Mouse (Mus musculus) midbrain, embryonic 13.5 days (tissue): ENCODE measurements around the gene Fam234b. TPM values are rescaled to one million over a fixed set of nuclear protein-coding genes. Genes with fewer than 3 reads are reported as not detected.

Experiments used
- ATAC-seq: fragments of 200-750 bp; cut with Nextera tagmentation; 2 replicates; pipeline ENCODE4 v1.8.0; 2017; ENCODE audit warnings: mild to moderate bottlenecking, moderate TSS enrichment, moderate library complexity
- H3K27ac ChIP-seq: fragments of 300-500 bp; sonication (generic); 2 replicates; pipeline ENCODE4 v1.5.1; 2015; ENCODE audit warnings: inconsistent platforms, mild to moderate bottlenecking, moderate library complexity
- H3K27me3 ChIP-seq: fragments of 300-500 bp; sonication (generic); 2 replicates; pipeline ENCODE4 v1.6.1; 2015; ENCODE audit warnings: mild to moderate bottlenecking, inconsistent platforms
- H3K36me3 ChIP-seq: fragments of 300-500 bp; sonication (generic); 2 replicates; pipeline ENCODE4 v1.6.1; 2015; ENCODE audit warnings: mild to moderate bottlenecking, inconsistent platforms
- H3K4me1 ChIP-seq: fragments of 300-500 bp; sonication (generic); replicated peaks from 2 replicates; pipeline ENCODE4 v1.6.1; 2015; ENCODE audit warnings: inconsistent platforms
- H3K4me2 ChIP-seq: fragments of 300-500 bp; sonication (generic); replicated peaks from 2 replicates; pipeline ENCODE4 v1.6.1; 2015; ENCODE audit warnings: moderate library complexity, mild to moderate bottlenecking, inconsistent platforms
- H3K4me3 ChIP-seq: fragments of 300-500 bp; sonication (generic); replicated peaks from 2 replicates; pipeline ENCODE4 v1.5.1; 2015; ENCODE audit warnings: mild to moderate bottlenecking, inconsistent platforms
- H3K9ac ChIP-seq: fragments of 300-500 bp; sonication (generic); replicated peaks from 2 replicates; pipeline ENCODE4 v1.6.1; 2015; ENCODE audit warnings: mild to moderate bottlenecking, inconsistent platforms
- H3K9me3 ChIP-seq: fragments of 300-500 bp; sonication (generic); 2 replicates; pipeline ENCODE4 v1.6.1; 2016; ENCODE audit warnings: mild to moderate bottlenecking, inconsistent platforms
- WGBS: fragments of 180-500 bp; shearing (Covaris S2); methylation state at CpG from one replicate; pipeline ENCODE4 v1.1.7; 2015; 5-methylcytosine and 5-hydroxymethylcytosine counted together
- polyA plus RNA-seq: library from polyadenylated mRNA; unstranded; fragments of >200 nt; fragmentation: Nextera tagmentation; extraction: Ambion mirVana; gene quantifications from 2 replicates; pipeline ENCODE4 v1.2.1, GENCODE M21; 2015

The Fam234b gene
- polyA plus RNA-seq, 1 experiment from 2014 or later: 67.0 TPM

DNA sequence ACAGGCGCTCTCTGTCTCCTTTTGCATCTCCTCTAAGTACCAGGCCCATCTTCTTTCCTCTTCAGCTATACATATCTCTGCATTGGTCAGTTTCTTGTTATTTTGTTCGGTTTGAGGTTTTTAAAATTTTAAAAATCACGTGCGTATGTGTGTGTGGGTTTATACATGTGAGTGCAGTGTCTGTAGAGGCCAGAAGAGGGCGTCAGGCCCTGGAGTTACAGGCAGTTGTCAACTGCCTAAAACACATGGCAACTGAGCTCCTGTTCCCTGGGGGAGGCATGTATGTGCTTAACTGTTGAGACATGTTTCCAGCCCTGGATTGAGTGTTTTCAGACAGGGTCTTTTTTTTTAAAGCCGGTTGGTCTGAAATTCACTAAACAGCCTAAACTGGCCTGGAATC lies 4.9 kb downstream of the Fam234b start:
- Histone ChIP-seq H3K4me3 (no peak overlapping the region), H3K4me2 (no peak overlapping the region), H3K9ac (no peak overlapping the region), H3K36me3 (no peaks in the 10 kb centered on the region), H3K4me1 (peaks cover 24% of the 10 kb centered on the region), H3K9me3 (no peaks in the 10 kb centered on the region), H3K27ac (no peak overlapping the region), H3K27me3 (no peaks in the 10 kb centered on the region)
- 88% methylated on average over 6 of the region's 6 CpGs for WGBS
- no peak for ATAC-seq

- Histone ChIP-seq H3K4me3 (no peak overlapping the region), H3K4me2 (no peak overlapping the region), H3K9ac (no peak overlapping the region), H3K27ac (peak overlapping the region; percentile 45; the same call in 1 of the 2 replicates), H3K36me3 (no peaks in the 10 kb centered on the region), H3K27me3 (no peaks in the 10 kb centered on the region), H3K9me3 (no peaks in the 10 kb centered on the region), H3K4me1 (peaks cover 18% of the 10 kb centered on the region)
- 59% methylated on average over 6 of the region's 6 CpGs for WGBS
- peak; percentile 34 for ATAC-seq
Measured at GRCm38 (mm10) chr6:135203737-135204136, 6.0 kb downstream of the Fam234b start.

DNA sequence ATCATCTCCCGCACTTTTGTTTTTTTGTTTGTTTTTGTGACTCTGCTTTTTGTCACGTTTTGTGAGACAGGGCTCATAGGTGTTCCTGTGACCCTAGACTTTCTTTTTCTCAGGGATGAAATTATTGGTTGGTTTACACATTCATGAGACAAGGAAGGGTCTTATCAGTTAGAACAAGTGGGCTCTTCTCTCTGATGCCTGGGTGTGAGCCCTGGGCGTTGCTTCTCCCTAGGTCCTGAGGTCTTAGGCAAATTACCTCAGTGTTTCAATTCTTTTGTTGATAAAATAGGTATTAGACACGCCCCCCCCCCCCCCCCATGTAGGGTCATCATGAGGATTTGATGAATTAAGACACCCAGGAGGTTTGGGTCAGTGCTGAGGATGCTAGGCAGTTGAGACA lies 7.1 kb downstream of the Fam234b start:
- Histone ChIP-seq H3K9ac (no peak overlapping the region), H3K4me2 (no peak overlapping the region), H3K4me1 (peaks cover 7% of the 10 kb centered on the region), H3K9me3 (no peaks in the 10 kb centered on the region), H3K27ac (no peak overlapping the region), H3K27me3 (no peaks in the 10 kb centered on the region), H3K4me3 (no peak overlapping the region), H3K36me3 (peaks cover 4% of the 10 kb centered on the region)
- ATAC-seq: no peak
- 73% methylated on average over 4 of the region's 4 CpGs for WGBS

- Histone ChIP-seq H3K9ac (no peak overlapping the region), H3K27me3 (no peaks in the 10 kb centered on the region), H3K4me2 (no peak overlapping the region), H3K4me3 (no peak overlapping the region), H3K9me3 (no peaks in the 10 kb centered on the region), H3K36me3 (peaks cover 4% of the 10 kb centered on the region), H3K27ac (no peak overlapping the region), H3K4me1 (0 out of 2 replicates have a peak, but pooled peaks cover 4% of the 10 kb centered on the region)
- no peak for ATAC-seq
- 87% methylated on average over 4 of the region's 4 CpGs for WGBS
Measured at GRCm38 (mm10) chr6:135205802-135206201, 8.0 kb downstream of the Fam234b start.

GRCm38 (mm10) chr6:135206909-135207308 lies 9.1 kb downstream of the Fam234b start:
- peaks cover 4% of the 10 kb centered on the region for H3K36me3 ChIP-seq
- no peak overlapping the region for H3K27ac ChIP-seq
- ATAC-seq: no peak

DNA sequence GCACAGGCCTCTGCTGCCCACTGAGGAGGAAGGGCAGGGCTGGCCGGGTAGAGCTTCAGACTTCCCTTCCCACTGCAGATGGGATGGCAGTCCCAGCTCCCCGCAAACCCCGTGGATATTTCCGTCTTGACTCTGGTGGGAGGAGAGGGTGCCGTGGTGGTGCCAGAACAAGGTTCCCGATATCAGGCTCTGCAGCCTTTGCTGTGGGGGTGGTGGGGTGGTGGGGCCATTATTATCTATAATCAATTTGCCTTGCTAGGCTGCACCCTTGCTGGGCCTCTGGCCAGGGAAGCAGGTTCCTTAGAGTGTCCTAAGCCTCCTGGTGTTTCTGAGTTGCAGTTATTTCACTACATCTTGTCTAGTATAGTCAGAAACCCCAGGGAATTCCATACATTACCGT lies 13.4 kb downstream of the Fam234b start:
- ATAC-seq: no peak
- 78% methylated on average over 7 of the region's 7 CpGs for WGBS
- 0 out of 2 replicates have a peak, but pooled peaks cover 2% of the 10 kb centered on the region for H3K4me1 ChIP-seq
- H3K4me2 ChIP-seq: no peak overlapping the region
- no peak overlapping the region for H3K9ac ChIP-seq
- H3K27ac ChIP-seq: no peak overlapping the region
- no peaks in the 10 kb centered on the region for H3K9me3 ChIP-seq
- H3K36me3 ChIP-seq: peaks cover 24% of the 10 kb centered on the region
- H3K4me3 ChIP-seq: no peak overlapping the region
- H3K27me3 ChIP-seq: no peaks in the 10 kb centered on the region

More at GRCm38 (mm10) chr6:135206909-135207308, 9.1 kb downstream of the Fam234b start:
- H3K27me3 ChIP-seq: no peaks in the 10 kb centered on the region
- H3K9ac ChIP-seq: no peak overlapping the region
- H3K4me1 ChIP-seq: 0 out of 2 replicates have a peak, but pooled peaks cover 6% of the 10 kb centered on the region
- H3K4me3 ChIP-seq: no peak overlapping the region
- 28% methylated on average over 8 of the region's 8 CpGs for WGBS
- no peaks in the 10 kb centered on the region for H3K9me3 ChIP-seq
- no peak overlapping the region for H3K4me2 ChIP-seq

GRCm38 (mm10) chr6:135212666-135213065 lies 14.9 kb downstream of the Fam234b start:
- Histone ChIP-seq H3K4me2 (no peak overlapping the region), H3K27ac (no peak overlapping the region), H3K27me3 (no peaks in the 10 kb centered on the region), H3K4me1 (0 out of 2 replicates have a peak, but pooled peaks cover 2% of the 10 kb centered on the region), H3K4me3 (no peak overlapping the region), H3K9ac (no peak overlapping the region), H3K9me3 (no peaks in the 10 kb centered on the region), H3K36me3 (peaks cover 34% of the 10 kb centered on the region)
- no peak for ATAC-seq
- WGBS: 53% methylated on average over 1 of the region's 2 CpGs

- no peaks in the 10 kb centered on the region for H3K9me3 ChIP-seq
- H3K4me1 ChIP-seq: peaks cover under 1% of the 10 kb centered on the region; the same call in 1 of the 2 replicates
- H3K4me2 ChIP-seq: no peak overlapping the region
- no peaks in the 10 kb centered on the region for H3K27me3 ChIP-seq
- H3K36me3 ChIP-seq: peaks cover 63% of the 10 kb centered on the region
- H3K27ac ChIP-seq: no peak overlapping the region
- ATAC-seq: no peak
- 80% methylated on average over 8 of the region's 8 CpGs for WGBS
- H3K4me3 ChIP-seq: no peak overlapping the region
- H3K9ac ChIP-seq: no peak overlapping the region
Measured at GRCm38 (mm10) chr6:135218330-135218729, 20.6 kb downstream of the Fam234b start.

DNA sequence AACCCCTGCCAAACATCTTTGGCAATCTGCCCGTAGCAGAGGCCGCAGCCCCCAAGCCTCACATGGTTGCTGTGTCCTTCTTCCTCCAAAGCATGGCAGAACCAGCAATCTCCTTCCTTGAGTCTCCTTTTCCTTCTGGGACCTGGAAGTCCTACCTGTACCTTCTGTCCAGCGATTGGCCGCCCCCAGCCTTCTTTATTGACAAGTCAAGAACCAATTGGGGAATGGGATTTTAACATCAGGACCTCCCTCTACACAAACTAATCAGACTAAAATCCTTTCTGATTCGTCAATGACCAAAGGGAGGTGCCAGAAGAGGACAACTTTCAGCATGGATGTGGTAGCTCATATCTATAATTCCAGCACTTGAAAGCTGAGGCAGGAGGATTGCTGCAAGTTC lies 22.1 kb downstream of the Fam234b start:
- no peak overlapping the region for H3K4me3 ChIP-seq
- H3K9me3 ChIP-seq: no peaks in the 10 kb centered on the region
- WGBS: 91% methylated on average over 5 of the region's 5 CpGs
- no peak overlapping the region for H3K27ac ChIP-seq
- ATAC-seq: no peak
- peaks cover 49% of the 10 kb centered on the region for H3K36me3 ChIP-seq
- H3K9ac ChIP-seq: no peak overlapping the region
- no peak overlapping the region for H3K4me2 ChIP-seq
- no peaks in the 10 kb centered on the region for H3K27me3 ChIP-seq
- H3K4me1 ChIP-seq: peaks cover 10% of the 10 kb centered on the region

- ATAC-seq: peak; percentile 71
- Histone ChIP-seq H3K4me2 (no peak overlapping the region), H3K4me1 (peaks cover 15% of the 10 kb centered on the region), H3K27me3 (no peaks in the 10 kb centered on the region), H3K9ac (peak overlapping the region; percentile 28; the same call in 1 of the 2 replicates), H3K36me3 (peaks cover 46% of the 10 kb centered on the region), H3K4me3 (no peak overlapping the region), H3K27ac (0 out of 2 replicates have a peak overlapping the region, but pooled peaks have one; percentile 35), H3K9me3 (no peaks in the 10 kb centered on the region)
- 73% methylated on average over 6 of the region's 6 CpGs for WGBS
Measured at GRCm38 (mm10) chr6:135223786-135224416, 26.1 kb downstream of the Fam234b start.

GRCm38 (mm10) chr6:135228465-135228941 lies 30.7 kb downstream of the Fam234b start:
- Histone ChIP-seq H3K4me3 (no peak overlapping the region), H3K4me2 (no peak overlapping the region), H3K27me3 (no peaks in the 10 kb centered on the region), H3K4me1 (peaks cover 12% of the 10 kb centered on the region), H3K36me3 (peaks cover 54% of the 10 kb centered on the region), H3K27ac (no peak overlapping the region), H3K9me3 (no peaks in the 10 kb centered on the region), H3K9ac (no peak overlapping the region)
- 30% methylated on average over 10 of the region's 10 CpGs for WGBS
- ATAC-seq: peak; percentile 52; the same call in 1 of the 2 replicates

- Histone ChIP-seq H3K4me3 (no peak overlapping the region), H3K4me1 (no peaks in the 10 kb centered on the region; the same call in 1 of the 2 replicates), H3K4me2 (no peak overlapping the region), H3K9me3 (no peaks in the 10 kb centered on the region), H3K9ac (no peak overlapping the region), H3K36me3 (peaks cover 68% of the 10 kb centered on the region), H3K27ac (no peak overlapping the region), H3K27me3 (no peaks in the 10 kb centered on the region)
- 92% methylated on average over 6 of the region's 6 CpGs for WGBS
- ATAC-seq: 0 out of 2 replicates have a peak, but pooled peaks have one; percentile 53
Measured at GRCm38 (mm10) chr6:135230586-135230985, 32.8 kb downstream of the Fam234b start.
